Comparison of ENCODE assay signal across 19 mouse cellular contexts in the genomic region with DNA sequence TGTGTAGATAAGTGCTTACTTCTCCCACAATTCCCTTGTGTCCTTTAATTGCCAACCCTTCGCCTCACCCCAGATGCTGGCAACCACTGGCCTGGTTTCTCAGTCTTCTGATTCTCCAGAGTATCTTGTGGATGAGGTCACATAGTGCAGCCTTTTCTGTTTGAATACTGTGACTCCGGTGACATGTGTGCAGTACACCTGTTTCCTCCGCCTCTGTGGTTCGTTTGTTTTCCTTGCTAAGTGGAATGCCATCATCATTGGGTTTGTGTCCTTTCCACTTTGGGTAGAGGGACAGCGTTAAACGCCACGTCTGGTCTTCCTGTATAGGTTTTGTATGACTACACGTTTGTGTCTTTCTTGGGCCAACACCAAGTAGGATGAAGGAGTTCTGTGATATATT.
DNase-seq lines count a peak whose midpoint lies in the region; ATAC-seq and TF ChIP-seq lines count a peak whose summit lies in the region.
"Had no signal": no experiment of that assay in that cellular context is flagged by ENCODE, and none has a peak within 500 bp of the region (broad histone marks: within the 10 kb centered on the region; RNA-seq: fewer than 3 reads in every experiment).

No protein-coding gene starts in this region.

- H3K36me3 ChIP-seq in thymus, adult 2 months (ENCODE audit: control insufficient read depth, insufficient read depth, low read length): no peaks in the 10 kb centered on the region
- H3K36me3 ChIP-seq in forebrain, embryonic 15.5 days: no peaks in the 10 kb centered on the region
- H3K36me3 ChIP-seq in midbrain, embryonic 10.5 days: no peaks in the 10 kb centered on the region
- H3K36me3 ChIP-seq: heart, embryonic 10.5 days; heart, embryonic 13.5 days; hindbrain, embryonic 12.5 days; hindbrain, embryonic 15.5 days had no signal

- WGBS in thymus, adult 2 months: 72% methylated on average over 8 of the region's 8 CpGs
- WGBS in forebrain, embryonic 15.5 days: 93% methylated on average over 8 of the region's 8 CpGs
- WGBS in midbrain, embryonic 10.5 days: 91% methylated on average over 8 of the region's 8 CpGs

- peak; percentile 14 for DNase-seq in thymus, adult 2 months
- DNase-seq in thymus, postnatal 10 days (ENCODE audit: low spot score in 2 of 2): peak; percentile 44 to 54
- peak; percentile 6 to 30 for DNase-seq in thymus, postnatal 36 days
- no peak for DNase-seq in adrenal gland, postnatal 36 days
- DNase-seq in midbrain, embryonic 10.5 days (ENCODE audit: low spot score): no peak
- DNase-seq: adrenal gland, adult 8-10 months; adrenal gland, postnatal 25 days; cerebellum, adult 18-20 months; cerebellum, adult 9-10 months; cerebellum, postnatal 14 days; gastrocnemius, postnatal 25 days; heart, adult 2 months had no signal

- no peak overlapping the region for H3K4me2 ChIP-seq in forebrain, embryonic 15.5 days (replicated peaks)
- H3K4me2 ChIP-seq: heart, embryonic 13.5 days; hindbrain, embryonic 12.5 days; hindbrain, embryonic 15.5 days had no signal

- ATAC-seq in forebrain, embryonic 15.5 days (replicated peaks): no peak
- ATAC-seq: activated CD4-positive, CD25-positive, alpha-beta regulatory T cell, adult 4 months; forebrain, embryonic 14.5 days had no signal

- H3K4me1 ChIP-seq in thymus, adult 2 months (replicated peaks; ENCODE audit: control insufficient read depth, insufficient read depth, low read length): peaks cover 9% of the 10 kb centered on the region; the same call in 1 of the 2 replicates
- peaks cover 22% of the 10 kb centered on the region for H3K4me1 ChIP-seq in forebrain, embryonic 15.5 days
- peaks cover 19% of the 10 kb centered on the region for H3K4me1 ChIP-seq in midbrain, embryonic 10.5 days

- H3K27ac ChIP-seq in thymus, adult 2 months (ENCODE audit: control insufficient read depth, insufficient read depth, low read length): peak overlapping the region; percentile 44
- H3K27ac ChIP-seq in forebrain, embryonic 15.5 days (replicated peaks): no peak overlapping the region
- H3K27ac ChIP-seq in midbrain, embryonic 10.5 days (replicated peaks): no peak overlapping the region
- H3K27ac ChIP-seq: heart, adult 2 months; heart, embryonic 10.5 days; heart, embryonic 13.5 days; hindbrain, embryonic 12.5 days; hindbrain, embryonic 15.5 days had no signal

- H3K27me3 ChIP-seq in thymus, adult 2 months (ENCODE audit: control insufficient read depth, insufficient read depth, low read length): no peaks in the 10 kb centered on the region
- H3K27me3 ChIP-seq in forebrain, embryonic 15.5 days: no peaks in the 10 kb centered on the region
- no peaks in the 10 kb centered on the region for H3K27me3 ChIP-seq in midbrain, embryonic 10.5 days (ENCODE audit: low read depth, poor library complexity, severe bottlenecking)
- H3K27me3 ChIP-seq: heart, embryonic 13.5 days; hindbrain, embryonic 12.5 days; hindbrain, embryonic 15.5 days had no signal

- no peak overlapping the region for H3K9ac ChIP-seq in forebrain, embryonic 15.5 days (replicated peaks)
- H3K9ac ChIP-seq: heart, embryonic 13.5 days; hindbrain, embryonic 12.5 days; hindbrain, embryonic 15.5 days had no signal

- no peak for TF ChIP-seq POLR2A in thymus, adult 2 months (IDR thresholded peaks at IDR 0.05; ENCODE audit: control insufficient read depth, extremely low read depth, insufficient read depth, low read length, poor library complexity)

- no peak overlapping the region for H3K4me3 ChIP-seq in thymus, adult 2 months (ENCODE audit: control insufficient read depth, insufficient read depth, low read length)
- H3K4me3 ChIP-seq in forebrain, embryonic 15.5 days: no peak overlapping the region
- no peak overlapping the region for H3K4me3 ChIP-seq in midbrain, embryonic 10.5 days
- H3K4me3 ChIP-seq: heart, adult 2 months; heart, embryonic 10.5 days; heart, embryonic 13.5 days; hindbrain, embryonic 12.5 days; hindbrain, embryonic 15.5 days had no signal

- no peaks in the 10 kb centered on the region for H3K9me3 ChIP-seq in forebrain, embryonic 15.5 days
- no peaks in the 10 kb centered on the region for H3K9me3 ChIP-seq in midbrain, embryonic 10.5 days (replicated peaks)
- H3K9me3 ChIP-seq: heart, embryonic 10.5 days; heart, embryonic 13.5 days; hindbrain, embryonic 12.5 days; hindbrain, embryonic 15.5 days had no signal

- no peak for TF ChIP-seq CTCF in thymus, adult 2 months (IDR thresholded peaks at IDR 0.05; ENCODE audit: borderline replicate concordance, control insufficient read depth, extremely low read depth, insufficient read depth, low read length, poor library complexity)

Comparison
In these comparisons a context has a peak if more than half of its experiments do, and no peak if none do; other contexts are left out.
1. DNase-seq: peak in thymus, adult 2 months (single experiment), thymus, postnatal 10 days (2 of 2) and thymus, postnatal 36 days (2 of 2); none in adrenal gland, postnatal 36 days (0 of 2) and midbrain, embryonic 10.5 days (single experiment).